Mouse (Mus musculus): ENCODE data around the gene Ltbp4. TPM values are rescaled to one million over a fixed set of nuclear protein-coding genes. Genes with fewer than 3 reads are reported as not detected.
A peak's percentile ranks its signal among the peaks of the same experiment; 100 is the strongest.

Ltbp4 gene
- polyA plus RNA-seq, 1 experiment from 2014 or later: 81.0 TPM

DNA sequence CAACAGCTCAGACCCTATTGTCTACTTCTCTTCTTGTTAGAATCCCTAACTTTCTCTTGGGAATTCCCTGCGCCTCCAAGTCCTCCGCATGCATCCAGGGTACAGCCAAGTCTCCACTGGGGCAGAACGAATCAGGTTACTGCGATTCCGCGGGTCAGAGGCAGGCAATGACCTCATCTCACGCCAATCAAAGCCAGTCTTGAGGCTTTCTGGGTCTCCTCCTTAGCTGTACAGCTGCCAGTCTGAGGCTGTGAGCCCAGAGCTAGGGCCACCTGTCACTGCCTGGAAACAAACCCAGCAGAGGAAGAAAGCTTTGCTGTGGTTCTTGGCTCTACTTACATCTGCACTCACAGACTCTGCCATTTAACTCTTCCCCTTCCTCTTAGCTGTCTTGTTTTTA is 21.5 kb downstream of the Ltbp4 start:
- TF ChIP-seq EP300 (optimal IDR thresholded peaks at IDR 0.05) (no peak), CTCF (IDR thresholded peaks at IDR 0.05; ENCODE audit: low read depth) (no peak)
- H3K27ac ChIP-seq (replicated peaks): no peak overlapping the region
- H3K9ac ChIP-seq (ENCODE audit: low read length): no peak overlapping the region
- H3K9me3 ChIP-seq (ENCODE audit: control insufficient read depth, low read length): no peaks in the 10 kb centered on the region
- no peaks in the 10 kb centered on the region for H3K27me3 ChIP-seq (ENCODE audit: control insufficient read depth, insufficient read depth, low read length)
- WGBS: 51% methylated on average over 7 of the region's 7 CpGs
- peaks cover 8% of the 10 kb centered on the region for H3K36me3 ChIP-seq (ENCODE audit: control insufficient read depth, insufficient read depth, low read length)
- ATAC-seq (ENCODE audit: low FRiP score, low TSS enrichment): no peak; the same call in 1 of the 2 replicates
- DNase-seq (ENCODE audit: low spot score): no peak
- H3K4me2 ChIP-seq (replicated peaks; ENCODE audit: low read depth): no peak overlapping the region
- no peak overlapping the region for H3K4me3 ChIP-seq (ENCODE audit: low read depth, low read length)
- H3K4me1 ChIP-seq (replicated peaks; ENCODE audit: control insufficient read depth, insufficient read depth): no peaks in the 10 kb centered on the region

GRCm38 (mm10) chr7:27314393-27314792 is 23.1 kb downstream of the Ltbp4 start:
- Histone ChIP-seq H3K9me3 (ENCODE audit: control insufficient read depth, low read length) (no peaks in the 10 kb centered on the region), H3K4me1 (replicated peaks; ENCODE audit: control insufficient read depth, insufficient read depth) (peaks cover under 1% of the 10 kb centered on the region; the same call in 1 of the 2 replicates), H3K36me3 (ENCODE audit: control insufficient read depth, insufficient read depth, low read length) (peaks cover 8% of the 10 kb centered on the region), H3K4me3 (ENCODE audit: low read depth, low read length) (no peak overlapping the region), H3K27me3 (ENCODE audit: control insufficient read depth, insufficient read depth, low read length) (no peaks in the 10 kb centered on the region), H3K9ac (ENCODE audit: low read length) (no peak overlapping the region), H3K27ac (replicated peaks) (no peak overlapping the region), H3K4me2 (replicated peaks; ENCODE audit: low read depth) (no peak overlapping the region)
- TF ChIP-seq EP300 (optimal IDR thresholded peaks at IDR 0.05) (no peak), CTCF (IDR thresholded peaks at IDR 0.05; ENCODE audit: low read depth) (peak; percentile 52)
- ATAC-seq (ENCODE audit: low FRiP score, low TSS enrichment) (no peak), DNase-seq (ENCODE audit: low spot score) (no peak)
- 92% methylated on average over 3 of the region's 3 CpGs for WGBS

DNA sequence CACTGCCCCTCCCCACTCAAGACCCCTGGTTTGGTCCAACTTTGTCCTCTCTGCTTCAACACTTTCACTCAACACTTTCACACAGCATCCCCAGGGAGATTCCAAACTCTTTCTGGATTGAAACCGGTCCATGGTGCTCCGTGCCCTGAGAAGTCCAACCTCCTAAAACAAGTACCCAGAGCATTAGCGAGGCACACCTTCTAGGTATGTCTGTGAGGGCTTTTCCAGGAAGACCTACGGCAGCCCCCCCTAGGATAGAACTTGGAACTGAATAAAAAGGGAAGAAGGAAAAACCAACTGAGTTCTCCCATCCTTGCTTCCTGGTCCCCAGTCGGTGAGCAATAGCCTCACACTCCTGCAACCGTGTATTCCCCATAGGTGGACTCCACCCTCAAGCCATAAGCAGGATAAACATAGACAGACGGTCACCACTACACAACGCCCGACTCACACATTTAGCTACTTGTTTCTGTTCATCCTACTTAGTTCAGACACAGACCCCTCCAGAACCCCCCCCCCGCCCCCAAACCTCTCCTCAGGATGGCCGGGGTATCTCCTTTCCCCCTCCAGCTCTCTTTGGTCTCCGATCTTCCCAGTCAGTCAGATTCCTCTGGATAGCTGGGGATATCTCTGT is 25.7 kb downstream of the Ltbp4 start:
- Histone ChIP-seq H3K4me3 (ENCODE audit: low read depth, low read length) (no peak overlapping the region), H3K9ac (ENCODE audit: low read length) (no peak overlapping the region), H3K9me3 (ENCODE audit: control insufficient read depth, low read length) (no peaks in the 10 kb centered on the region), H3K27me3 (ENCODE audit: control insufficient read depth, insufficient read depth, low read length) (no peaks in the 10 kb centered on the region), H3K27ac (replicated peaks) (no peak overlapping the region), H3K4me2 (replicated peaks; ENCODE audit: low read depth) (no peak overlapping the region), H3K4me1 (replicated peaks; ENCODE audit: control insufficient read depth, insufficient read depth) (peaks cover 4% of the 10 kb centered on the region; the same call in 1 of the 2 replicates), H3K36me3 (ENCODE audit: control insufficient read depth, insufficient read depth, low read length) (peaks cover 5% of the 10 kb centered on the region)
- ATAC-seq (ENCODE audit: low FRiP score, low TSS enrichment) (no peak), DNase-seq (ENCODE audit: low spot score) (no peak)
- TF ChIP-seq CTCF (IDR thresholded peaks at IDR 0.05; ENCODE audit: low read depth) (no peak), EP300 (optimal IDR thresholded peaks at IDR 0.05) (no peak)
- 86% methylated on average over 12 of the region's 12 CpGs for WGBS

- no peak for TF ChIP-seq EP300 (optimal IDR thresholded peaks at IDR 0.05)
- no peak for TF ChIP-seq CTCF (IDR thresholded peaks at IDR 0.05; ENCODE audit: low read depth)
- peaks cover 4% of the 10 kb centered on the region; the same call in 1 of the 2 replicates for H3K4me1 ChIP-seq (replicated peaks; ENCODE audit: control insufficient read depth, insufficient read depth)
- H3K4me2 ChIP-seq (replicated peaks; ENCODE audit: low read depth): no peak overlapping the region
- H3K36me3 ChIP-seq (ENCODE audit: control insufficient read depth, insufficient read depth, low read length): peaks cover 5% of the 10 kb centered on the region
- H3K27ac ChIP-seq (replicated peaks): no peak overlapping the region
- no peak for DNase-seq (ENCODE audit: low spot score)
- no peak overlapping the region for H3K4me3 ChIP-seq (ENCODE audit: low read depth, low read length)
- H3K27me3 ChIP-seq (ENCODE audit: control insufficient read depth, insufficient read depth, low read length): no peaks in the 10 kb centered on the region
- ATAC-seq (ENCODE audit: low FRiP score, low TSS enrichment): no peak
- H3K9ac ChIP-seq (ENCODE audit: low read length): no peak overlapping the region
- H3K9me3 ChIP-seq (ENCODE audit: control insufficient read depth, low read length): no peaks in the 10 kb centered on the region
- WGBS: 57% methylated on average over 8 of the region's 8 CpGs
These were observed 26.4 kb downstream of the Ltbp4 start for GRCm38 (mm10) chr7:27310996-27311535.

DNA sequence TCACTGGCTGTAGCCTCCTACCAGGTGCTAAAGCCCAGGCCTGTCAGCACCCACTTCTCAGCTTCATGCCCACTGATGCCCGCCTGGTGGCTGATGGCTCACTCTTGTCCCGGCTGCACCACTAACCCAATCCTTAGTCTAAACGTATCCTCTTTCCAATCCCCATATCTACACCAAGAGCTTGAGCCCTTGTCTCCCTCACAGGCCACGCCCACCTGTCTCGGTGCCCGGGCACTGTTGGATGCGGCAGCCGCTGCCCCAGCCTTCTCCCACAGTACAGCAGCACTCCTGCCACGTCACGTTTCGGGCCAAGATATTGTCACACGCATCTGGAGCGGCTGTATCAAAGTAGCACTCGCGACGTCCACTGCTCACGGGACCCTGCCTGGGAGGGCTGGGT is 27.2 kb downstream of the Ltbp4 start:
- ATAC-seq (ENCODE audit: low FRiP score, low TSS enrichment) (peak; percentile 48), DNase-seq (ENCODE audit: low spot score) (peak; percentile 79)
- 21% methylated on average over 17 of the region's 17 CpGs for WGBS
- Histone ChIP-seq H3K36me3 (ENCODE audit: control insufficient read depth, insufficient read depth, low read length) (peaks cover 5% of the 10 kb centered on the region), H3K4me1 (replicated peaks; ENCODE audit: control insufficient read depth, insufficient read depth) (peaks cover 4% of the 10 kb centered on the region; the same call in 1 of the 2 replicates), H3K4me2 (replicated peaks; ENCODE audit: low read depth) (0 out of 2 replicates have a peak overlapping the region, but pooled peaks have one; percentile 23), H3K27me3 (ENCODE audit: control insufficient read depth, insufficient read depth, low read length) (no peaks in the 10 kb centered on the region), H3K27ac (replicated peaks) (peak overlapping the region; percentile 53), H3K9ac (ENCODE audit: low read length) (no peak overlapping the region), H3K9me3 (ENCODE audit: control insufficient read depth, low read length) (no peaks in the 10 kb centered on the region), H3K4me3 (ENCODE audit: low read depth, low read length) (0 out of 2 replicates have a peak overlapping the region, but pooled peaks have one; percentile 6)
- no peak for TF ChIP-seq CTCF (IDR thresholded peaks at IDR 0.05; ENCODE audit: low read depth)
- no peak for TF ChIP-seq EP300 (optimal IDR thresholded peaks at IDR 0.05)

DNA sequence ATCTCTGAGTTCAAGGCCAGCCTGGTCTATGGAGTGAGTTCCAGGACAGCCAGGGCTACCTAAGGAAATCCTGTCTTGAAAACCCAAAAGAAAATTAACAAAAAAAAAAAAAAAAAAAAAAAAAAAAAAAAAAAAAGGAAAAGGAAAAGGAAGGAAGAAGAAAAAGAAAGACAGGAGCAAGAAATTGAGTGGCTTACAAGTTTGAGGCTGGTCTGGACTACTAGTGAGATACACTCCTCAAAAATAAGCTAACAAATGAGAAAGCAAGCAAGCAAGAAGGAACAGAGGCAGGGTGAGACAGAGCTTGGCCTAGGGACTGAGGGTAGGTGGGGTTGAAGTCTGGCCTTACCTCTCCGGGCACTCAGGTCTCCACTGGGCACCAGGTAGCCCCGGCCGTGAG is 27.7 kb downstream of the Ltbp4 start:
- Histone ChIP-seq H3K27me3 (ENCODE audit: control insufficient read depth, insufficient read depth, low read length) (no peaks in the 10 kb centered on the region), H3K27ac (replicated peaks) (peak overlapping the region; percentile 53; the same call in 1 of the 2 replicates), H3K9me3 (ENCODE audit: control insufficient read depth, low read length) (no peaks in the 10 kb centered on the region), H3K9ac (ENCODE audit: low read length) (no peak overlapping the region), H3K4me3 (ENCODE audit: low read depth, low read length) (no peak overlapping the region), H3K36me3 (ENCODE audit: control insufficient read depth, insufficient read depth, low read length) (peaks cover 5% of the 10 kb centered on the region), H3K4me1 (replicated peaks; ENCODE audit: control insufficient read depth, insufficient read depth) (peaks cover 4% of the 10 kb centered on the region; the same call in 1 of the 2 replicates), H3K4me2 (replicated peaks; ENCODE audit: low read depth) (no peak overlapping the region)
- no peak for DNase-seq (ENCODE audit: low spot score)
- 72% methylated on average over 3 of the region's 3 CpGs for WGBS
- TF ChIP-seq CTCF (IDR thresholded peaks at IDR 0.05; ENCODE audit: low read depth) (no peak), EP300 (optimal IDR thresholded peaks at IDR 0.05) (no peak)
- no peak for ATAC-seq (ENCODE audit: low FRiP score, low TSS enrichment)
